15 mouse cellular contexts compared by ENCODE assay signal in genomic region chr7:34847410-34847809, GRCm38 (mm10). TPM values are rescaled to one million over a fixed set of nuclear protein-coding genes. Genes with fewer than 3 reads are reported as not detected.
A peak's percentile ranks its signal among the peaks of the same experiment; 100 is the strongest.
DNase-seq lines count a peak whose midpoint lies in the region; ATAC-seq lines count a peak whose summit lies in the region.
"Had no signal": no experiment of that assay in that cellular context is flagged by ENCODE, and none has a peak within 500 bp of the region (broad histone marks: within the 10 kb centered on the region; RNA-seq: fewer than 3 reads in every experiment).

No protein-coding gene starts in this region.

- DNase-seq in right cerebral cortex, postnatal 10 days (ENCODE audit: low spot score in 2 of 2), result peak; percentile 45 to 47
- DNase-seq in right cerebral cortex, postnatal 14 days, result no peak
- DNase-seq in layer of hippocampus, adult 9-10 months (ENCODE audit: low spot score), result no peak
- no peak for DNase-seq in layer of hippocampus, adult 18-20 months (ENCODE audit: low spot score in 2 of 2)
- DNase-seq in heart, postnatal 10 days, result no peak
- no peak for DNase-seq in adrenal gland, adult 18-20 months (ENCODE audit: low spot score in 2 of 2)
- DNase-seq: adrenal gland, adult 8-10 months; cerebellum, adult 9-10 months; heart, adult 11 months; kidney, postnatal 10 days; lung, embryonic 14.5 days; thymus, adult 2 months had no signal

- 0 out of 2 replicates have a peak, but pooled peaks cover 7% of the 10 kb centered on the region for H3K9me3 ChIP-seq in hindbrain, embryonic 13.5 days
- no peaks in the 10 kb centered on the region; the same call in 1 of the 2 replicates for H3K9me3 ChIP-seq in midbrain, embryonic 13.5 days

- H3K36me3 ChIP-seq in hindbrain, embryonic 13.5 days, result no peaks in the 10 kb centered on the region
- no peaks in the 10 kb centered on the region for H3K36me3 ChIP-seq in midbrain, embryonic 13.5 days

- peaks cover 12% of the 10 kb centered on the region for H3K4me1 ChIP-seq in hindbrain, embryonic 13.5 days (replicated peaks)
- H3K4me1 ChIP-seq in midbrain, embryonic 13.5 days (replicated peaks), result peaks cover 19% of the 10 kb centered on the region

- intact Hi-C loops in heart, postnatal 10 days (cut with DNase I), result loop anchor here (10.0 kb wide), 1 partner anchor 327 kb away; no protein-coding TSS in a partner anchor

- no peak overlapping the region for H3K27ac ChIP-seq in hindbrain, embryonic 13.5 days
- peak overlapping the region; percentile 61; the same call in 1 of the 2 replicates for H3K27ac ChIP-seq in midbrain, embryonic 13.5 days

- ATAC-seq in hindbrain, embryonic 13.5 days (ENCODE audit: low FRiP score), result peak; percentile 71
- ATAC-seq in midbrain, embryonic 13.5 days, result peak; percentile 91

- H3K9ac ChIP-seq in hindbrain, embryonic 13.5 days, result no peak overlapping the region
- no peak overlapping the region for H3K9ac ChIP-seq in midbrain, embryonic 13.5 days (replicated peaks)
- H3K9ac ChIP-seq: lung, embryonic 14.5 days had no signal

- WGBS in hindbrain, embryonic 13.5 days, result 20% methylated on average over 5 of the region's 5 CpGs
- 2% methylated on average over 5 of the region's 5 CpGs for WGBS in midbrain, embryonic 13.5 days

- H3K4me3 ChIP-seq in hindbrain, embryonic 13.5 days, result no peak overlapping the region
- no peak overlapping the region for H3K4me3 ChIP-seq in midbrain, embryonic 13.5 days (replicated peaks)

- no peaks in the 10 kb centered on the region for H3K27me3 ChIP-seq in hindbrain, embryonic 13.5 days
- peaks cover 2% of the 10 kb centered on the region for H3K27me3 ChIP-seq in midbrain, embryonic 13.5 days

- H3K4me2 ChIP-seq in hindbrain, embryonic 13.5 days, result no peak overlapping the region
- no peak overlapping the region for H3K4me2 ChIP-seq in midbrain, embryonic 13.5 days (replicated peaks)
- H3K4me2 ChIP-seq: liver, embryonic 11.5 days; lung, embryonic 14.5 days had no signal

RNA-seq across cellular contexts. Expression of gene Chst8, which starts 34.9 kb away (rescaled TPM):
- 18.0 and 18.3 TPM in 2 replicates for polyA plus RNA-seq in hindbrain, embryonic 13.5 days (2015; fragmentation: Nextera tagmentation; extraction: Ambion mirVana)
- polyA plus RNA-seq in midbrain, embryonic 13.5 days (2015; fragmentation: Nextera tagmentation; extraction: Ambion mirVana), result 20.5 and 21.2 TPM in 2 replicates
- 10 to 100 TPM; 27.6 to 44.7 TPM for total RNA-seq in layer of hippocampus, adult 18-20 months (2021)
- total RNA-seq in heart, postnatal 10 days (2021), result under 1 TPM; 0.25 to 0.65 TPM
- total RNA-seq in adrenal gland, adult 18-20 months (2021), result 10 to 100 TPM; 10.6 to 12.7 TPM

Comparison
In these comparisons a context has a peak if more than half of its experiments do, and no peak if none do; other contexts are left out.
1. DNase-seq: peak in right cerebral cortex, postnatal 10 days (2 of 2); none in right cerebral cortex, postnatal 14 days (single experiment), layer of hippocampus, adult 9-10 months (single experiment), layer of hippocampus, adult 18-20 months (0 of 2), heart, postnatal 10 days (0 of 2) and adrenal gland, adult 18-20 months (0 of 2).
2. RNA of gene Chst8, which starts 34.9 kb away (total RNA-seq): 27.6 to 44.7 TPM in layer of hippocampus, adult 18-20 months and 10.6 to 12.7 TPM in adrenal gland, adult 18-20 months; 0.25 to 0.65 TPM in heart, postnatal 10 days; every median in the first group is over 4 times any median in the second.